Mouse (Mus musculus) thymus, adult 2 months (tissue): ENCODE measurements around the gene Prom2. TPM values are rescaled to one million over a fixed set of nuclear protein-coding genes. Genes with fewer than 3 reads are reported as not detected.

ENCODE experiments used
- DNase-seq: peaks from one replicate; pipeline ENCODE4 v3.0.0; 2021
- H3K27ac ChIP-seq: fragments of 200-500 bp; 2 replicates; pipeline ENCODE4 v1.5.1; 2012; ENCODE audit warnings: low read length, control low read depth; ENCODE audit not compliant: control insufficient read depth, insufficient read depth
- H3K27me3 ChIP-seq: fragments of 200-500 bp; 2 replicates; pipeline ENCODE4 v1.6.1; 2012; ENCODE audit warnings: mild to moderate bottlenecking, low read length, moderate library complexity, mixed read lengths; ENCODE audit not compliant: control insufficient read depth, insufficient read depth
- H3K36me3 ChIP-seq: fragments of 200-500 bp; 2 replicates; pipeline ENCODE4 v1.6.1; 2012; ENCODE audit warnings: mild to moderate bottlenecking, low read length, moderate library complexity; ENCODE audit not compliant: control insufficient read depth, insufficient read depth
- H3K4me1 ChIP-seq: fragments of 200-500 bp; replicated peaks from 2 replicates; pipeline ENCODE4 v1.6.1; 2012; ENCODE audit warnings: low read length; ENCODE audit not compliant: control insufficient read depth, insufficient read depth
- H3K4me3 ChIP-seq: fragments of 200-500 bp; 2 replicates; pipeline ENCODE4 v1.5.1; 2012; ENCODE audit warnings: mild to moderate bottlenecking, low read length, control low read depth, moderate library complexity; ENCODE audit not compliant: control insufficient read depth, insufficient read depth
- CTCF ChIP-seq: fragments of 200-500 bp; IDR thresholded peaks from 2 replicates; pipeline ENCODE4 v1.5.1; 2012; ENCODE audit warnings: mild to moderate bottlenecking, control low read depth, low read length, moderate library complexity, borderline replicate concordance; ENCODE audit not compliant: control insufficient read depth, poor library complexity, insufficient read depth; ENCODE audit errors: extremely low read depth
- POLR2A ChIP-seq: fragments of 200-500 bp; IDR thresholded peaks from 2 replicates; pipeline ENCODE4 v1.6.1; 2012; ENCODE audit warnings: mild to moderate bottlenecking, low read length, control low read depth, moderate library complexity; ENCODE audit not compliant: control insufficient read depth, poor library complexity, insufficient read depth; ENCODE audit errors: extremely low read depth
- WGBS: fragments of 180-500 bp; shearing (Covaris S2); methylation state at CpG from one replicate; pipeline ENCODE4 v1.1.7; 2018; 5-methylcytosine and 5-hydroxymethylcytosine counted together
- polyA plus RNA-seq: library from polyadenylated mRNA; depleted of rRNA; stranded (reverse); fragments of >200 nt; gene quantifications from 2 replicates; pipeline ENCODE4 v1.2.3, GENCODE M21; 2012; rRNA removed

Gene Prom2
- 4.8 and 5.5 TPM in 2 replicates for polyA plus RNA-seq

GRCm38 (mm10) chr2:127541185-127541584, at the start of gene Prom2:
Gene Prom2, minus strand, starts transcription at chr2:127541467.
- H3K4me3 ChIP-seq = no peak within 1 kb of the TSS
- no peaks in the 10 kb centered on the region for H3K36me3 ChIP-seq
- TF ChIP-seq POLR2A = no peak
- DNase-seq = no peak
- no peak within 1 kb of the TSS for H3K27ac ChIP-seq
- 40% methylated on average over 29 of the region's 29 CpGs for WGBS
- H3K4me1 ChIP-seq = no peaks in the 10 kb centered on the region
- H3K27me3 ChIP-seq = no peaks in the 10 kb centered on the region; the same call in 1 of the 2 replicates

GRCm38 (mm10) chr2:127590840-127591239, 49.6 kb upstream of the Prom2 start:
- Histone ChIP-seq H3K4me3 (no peak overlapping the region), H3K4me1 (peaks cover 18% of the 10 kb centered on the region), H3K36me3 (peaks cover 21% of the 10 kb centered on the region), H3K27me3 (no peaks in the 10 kb centered on the region), H3K27ac (peak overlapping the region; percentile 0)
- peak; percentile 63 for DNase-seq
- WGBS = 45% methylated on average over 4 of the region's 4 CpGs
- TF ChIP-seq CTCF = no peak
- no peak for TF ChIP-seq POLR2A

- peak overlapping the region; percentile 88 for H3K27ac ChIP-seq
- 63% methylated on average over 15 of the region's 15 CpGs for WGBS
- peaks cover 15% of the 10 kb centered on the region for H3K36me3 ChIP-seq
- peak overlapping the region; percentile 63 for H3K4me3 ChIP-seq
- H3K27me3 ChIP-seq = no peaks in the 10 kb centered on the region
- H3K4me1 ChIP-seq = peaks cover 18% of the 10 kb centered on the region
- no peak for TF ChIP-seq CTCF
- TF ChIP-seq POLR2A = no peak
- DNase-seq = peak; percentile 60
Measured at GRCm38 (mm10) chr2:127590204-127590603, 48.9 kb upstream of the Prom2 start.

GRCm38 (mm10) chr2:127588897-127589296, 47.6 kb upstream of the Prom2 start:
- H3K4me3 ChIP-seq = no peak overlapping the region
- WGBS = 96% methylated on average over 9 of the region's 9 CpGs
- no peak for DNase-seq

GRCm38 (mm10) chr2:127587514-127587844, 46.2 kb upstream of the Prom2 start:
- peak overlapping the region; percentile 61 for H3K4me3 ChIP-seq
- H3K27me3 ChIP-seq = no peaks in the 10 kb centered on the region
- H3K36me3 ChIP-seq = 0 out of 2 replicates have a peak, but pooled peaks cover 4% of the 10 kb centered on the region
- WGBS = under 1% methylated on average over 22 of the region's 22 CpGs
- no peak for DNase-seq
- peaks cover 22% of the 10 kb centered on the region for H3K4me1 ChIP-seq
- TF ChIP-seq POLR2A = no peak
- TF ChIP-seq CTCF = no peak
- no peak overlapping the region for H3K27ac ChIP-seq

More at GRCm38 (mm10) chr2:127588897-127589296, 47.6 kb upstream of the Prom2 start:
- H3K27ac ChIP-seq = no peak overlapping the region
- TF ChIP-seq POLR2A = no peak
- TF ChIP-seq CTCF = no peak
- peaks cover 22% of the 10 kb centered on the region for H3K4me1 ChIP-seq
- H3K36me3 ChIP-seq = peaks cover 4% of the 10 kb centered on the region; the same call in 1 of the 2 replicates
- no peaks in the 10 kb centered on the region for H3K27me3 ChIP-seq

GRCm38 (mm10) chr2:127586694-127587513, 45.6 kb upstream of the Prom2 start, which contains the start of the genes Zfp661 and Mrps5:
Gene Zfp661, minus strand, starts transcription at chr2:127587094.
Gene Mrps5, plus strand, starts transcription at chr2:127587222.
- peaks cover 22% of the 10 kb centered on the region for H3K4me1 ChIP-seq
- TF ChIP-seq POLR2A (0 out of 2 replicates have a peak, but pooled peaks have one; percentile 22), CTCF (peak; percentile 31; the same call in 1 of the 2 replicates)
- peak within 1 kb of the TSS; percentile 61 for H3K4me3 ChIP-seq
- no peaks in the 10 kb centered on the region for H3K27me3 ChIP-seq
- WGBS = 4% methylated on average over 39 of the region's 39 CpGs
- H3K36me3 ChIP-seq = no peaks in the 10 kb centered on the region
- DNase-seq = peak; percentile 79
- peak within 1 kb of the TSS; percentile 9; the same call in 1 of the 2 replicates for H3K27ac ChIP-seq

- Histone ChIP-seq H3K4me3 (peak overlapping the region; percentile 49), H3K4me1 (peaks cover 14% of the 10 kb centered on the region), H3K27me3 (no peaks in the 10 kb centered on the region), H3K27ac (no peak overlapping the region), H3K36me3 (no peaks in the 10 kb centered on the region)
- peak; percentile 89 for DNase-seq
- TF ChIP-seq CTCF = no peak
- TF ChIP-seq POLR2A = 0 out of 2 replicates have a peak, but pooled peaks have one; percentile 13
- under 1% methylated on average over 24 of the region's 24 CpGs for WGBS
Measured at GRCm38 (mm10) chr2:127584436-127584858, 43.2 kb upstream of the Prom2 start.
